Mouse (Mus musculus): Measurements from ENCODE around the gene Spns3. TPM values are rescaled to one million over a fixed set of nuclear protein-coding genes. Genes with fewer than 3 reads are reported as not detected.

Spns3 gene
- polyA plus RNA-seq, 1 experiment: 0.15 TPM

GRCm38 (mm10) chr11:72469217-72469616, 81.1 kb downstream of the Spns3 start:
- Histone ChIP-seq H3K4me3 (ENCODE audit: low read depth, low read length) (no peak overlapping the region), H3K36me3 (ENCODE audit: control insufficient read depth, insufficient read depth, low read length, poor library complexity, severe bottlenecking) (no peaks in the 10 kb centered on the region), H3K9me3 (replicated peaks; ENCODE audit: control insufficient read depth, insufficient read depth, low read length, poor library complexity, severe bottlenecking) (no peaks in the 10 kb centered on the region), H3K9ac (ENCODE audit: low read depth, poor library complexity, severe bottlenecking) (no peak overlapping the region), H3K27ac (ENCODE audit: insufficient read depth, low read length) (no peak overlapping the region), H3K27me3 (ENCODE audit: control insufficient read depth, insufficient read depth, low read length, poor library complexity, severe bottlenecking) (no peaks in the 10 kb centered on the region), H3K4me1 (ENCODE audit: control insufficient read depth, insufficient read depth, low read length) (no peaks in the 10 kb centered on the region)
- no peak for TF ChIP-seq POLR2A (IDR thresholded peaks at IDR 0.05; ENCODE audit: insufficient read depth, low read length)
- TF ChIP-seq EP300 (IDR thresholded peaks at IDR 0.05; ENCODE audit: insufficient read depth, low read depth, low read length): no peak
- TF ChIP-seq CTCF (IDR thresholded peaks at IDR 0.05; ENCODE audit: low read depth, low read length): no peak

DNA sequence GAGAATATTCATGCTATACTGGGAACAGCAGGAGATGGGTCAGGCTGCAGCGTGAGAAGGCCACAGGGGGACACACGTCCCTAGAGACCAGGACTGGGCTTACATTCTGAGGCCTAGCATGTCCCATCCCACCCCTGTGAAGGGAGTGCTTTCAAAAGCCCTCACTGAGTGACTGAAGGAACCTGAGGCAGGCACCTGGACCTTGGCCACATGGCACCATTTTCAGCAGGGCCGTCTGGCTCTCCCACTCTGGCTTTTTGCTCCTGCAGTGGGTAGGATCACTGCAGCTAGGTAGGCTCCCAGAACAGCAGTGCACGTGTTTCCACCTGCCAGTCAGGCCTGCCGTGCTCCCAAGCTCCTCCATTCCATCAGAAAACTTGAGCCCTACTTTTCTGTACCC, 81.8 kb downstream of the Spns3 start:
- no peak overlapping the region for H3K27ac ChIP-seq (ENCODE audit: insufficient read depth, low read length)

DNA sequence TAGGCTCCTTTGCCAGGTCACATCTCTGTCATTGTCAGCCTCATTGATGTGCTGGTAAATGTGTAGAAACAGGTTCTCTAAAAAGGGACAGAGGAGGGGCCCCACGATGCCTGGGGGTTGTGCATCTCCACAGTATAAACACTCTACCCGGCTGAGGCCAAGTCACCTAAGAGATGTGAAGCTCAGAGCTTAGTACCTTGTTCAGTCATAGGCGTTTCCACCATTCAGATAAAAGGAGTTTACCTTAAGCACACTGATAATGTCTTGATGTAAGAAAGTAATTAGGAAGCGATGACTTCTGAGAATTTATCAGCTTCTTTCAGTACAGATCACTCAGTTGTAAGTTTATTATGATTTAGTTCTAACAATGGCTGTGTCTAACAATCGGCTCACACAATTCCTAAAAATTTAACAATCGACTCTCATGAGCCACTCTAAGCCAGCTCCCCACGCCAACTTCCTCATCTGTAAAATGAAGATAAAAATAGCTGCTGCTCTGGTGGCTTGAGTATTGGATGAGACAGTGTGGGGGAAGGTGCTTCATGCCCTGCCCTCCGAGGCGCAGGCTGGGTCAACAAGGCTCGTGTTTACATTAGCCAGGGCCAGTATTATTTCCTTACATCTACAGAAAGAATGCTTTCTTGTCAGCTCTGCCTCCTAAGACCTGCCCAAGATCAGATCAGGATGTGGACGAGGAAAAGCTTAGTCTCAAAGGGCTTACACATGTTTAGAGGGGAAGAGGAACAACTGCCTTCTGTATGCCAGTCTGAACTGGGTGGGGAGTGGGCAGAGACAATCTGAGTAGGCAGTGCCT, 83.4 kb downstream of the Spns3 start:
- Histone ChIP-seq H3K4me3 (ENCODE audit: low read depth, low read length) (no peak overlapping the region), H3K9me3 (replicated peaks; ENCODE audit: control insufficient read depth, insufficient read depth, low read length, poor library complexity, severe bottlenecking) (no peaks in the 10 kb centered on the region), H3K27ac (ENCODE audit: insufficient read depth, low read length) (no peak overlapping the region), H3K27me3 (ENCODE audit: control insufficient read depth, insufficient read depth, low read length, poor library complexity, severe bottlenecking) (no peaks in the 10 kb centered on the region), H3K9ac (ENCODE audit: low read depth, poor library complexity, severe bottlenecking) (no peak overlapping the region), H3K4me1 (ENCODE audit: control insufficient read depth, insufficient read depth, low read length) (no peaks in the 10 kb centered on the region), H3K36me3 (ENCODE audit: control insufficient read depth, insufficient read depth, low read length, poor library complexity, severe bottlenecking) (no peaks in the 10 kb centered on the region)
- TF ChIP-seq EP300 (IDR thresholded peaks at IDR 0.05; ENCODE audit: insufficient read depth, low read depth, low read length) (no peak), CTCF (IDR thresholded peaks at IDR 0.05; ENCODE audit: low read depth, low read length) (no peak)

More for the DNA sequence above, 81.8 kb downstream of the Spns3 start:
- Histone ChIP-seq H3K9me3 (replicated peaks; ENCODE audit: control insufficient read depth, insufficient read depth, low read length, poor library complexity, severe bottlenecking) (no peaks in the 10 kb centered on the region), H3K9ac (ENCODE audit: low read depth, poor library complexity, severe bottlenecking) (no peak overlapping the region), H3K4me3 (ENCODE audit: low read depth, low read length) (no peak overlapping the region), H3K36me3 (ENCODE audit: control insufficient read depth, insufficient read depth, low read length, poor library complexity, severe bottlenecking) (no peaks in the 10 kb centered on the region), H3K27me3 (ENCODE audit: control insufficient read depth, insufficient read depth, low read length, poor library complexity, severe bottlenecking) (no peaks in the 10 kb centered on the region), H3K4me1 (ENCODE audit: control insufficient read depth, insufficient read depth, low read length) (no peaks in the 10 kb centered on the region)
- TF ChIP-seq POLR2A (IDR thresholded peaks at IDR 0.05; ENCODE audit: insufficient read depth, low read length) (no peak), CTCF (IDR thresholded peaks at IDR 0.05; ENCODE audit: low read depth, low read length) (no peak), EP300 (IDR thresholded peaks at IDR 0.05; ENCODE audit: insufficient read depth, low read depth, low read length) (no peak)

DNA sequence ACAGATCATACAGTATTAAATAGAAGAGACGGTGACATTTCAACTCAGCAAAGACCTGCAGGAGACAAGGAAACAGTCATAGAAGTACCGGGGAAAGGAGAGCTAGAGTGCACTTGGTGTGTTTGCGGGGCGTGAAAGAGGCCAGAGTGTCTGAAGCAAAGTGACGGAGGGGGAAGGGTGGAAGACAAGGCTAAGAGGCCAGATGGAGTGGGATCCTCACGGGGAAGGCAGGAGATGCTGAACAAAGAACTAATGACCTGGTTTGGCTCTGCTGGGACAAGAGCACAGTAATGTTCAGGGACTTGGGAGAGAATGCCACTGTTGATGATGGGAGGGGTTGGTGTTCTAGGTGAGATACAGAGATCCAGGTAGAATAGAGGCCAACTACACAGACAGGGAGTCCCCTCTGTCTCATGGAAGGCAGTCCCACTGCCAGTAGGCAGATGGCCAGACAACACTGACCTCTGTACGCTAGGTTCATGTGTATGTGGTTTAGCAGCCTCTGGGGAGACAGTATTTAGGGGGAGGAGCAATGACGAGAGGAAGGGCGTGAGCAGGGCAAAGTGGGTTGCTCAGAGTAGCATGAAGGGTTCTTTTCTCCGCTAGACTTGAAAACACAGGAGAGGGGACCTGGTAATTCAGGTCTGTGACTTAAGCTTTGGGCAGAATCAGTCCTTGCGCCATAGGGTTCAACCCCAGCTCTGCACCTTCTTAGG, 84.2 kb downstream of the Spns3 start:
- Histone ChIP-seq H3K4me3 (ENCODE audit: low read depth, low read length) (no peak overlapping the region), H3K9ac (ENCODE audit: low read depth, poor library complexity, severe bottlenecking) (no peak overlapping the region), H3K36me3 (ENCODE audit: control insufficient read depth, insufficient read depth, low read length, poor library complexity, severe bottlenecking) (no peaks in the 10 kb centered on the region), H3K27me3 (ENCODE audit: control insufficient read depth, insufficient read depth, low read length, poor library complexity, severe bottlenecking) (no peaks in the 10 kb centered on the region), H3K4me1 (ENCODE audit: control insufficient read depth, insufficient read depth, low read length) (no peaks in the 10 kb centered on the region), H3K27ac (ENCODE audit: insufficient read depth, low read length) (no peak overlapping the region), H3K9me3 (replicated peaks; ENCODE audit: control insufficient read depth, insufficient read depth, low read length, poor library complexity, severe bottlenecking) (no peaks in the 10 kb centered on the region)
- TF ChIP-seq EP300 (IDR thresholded peaks at IDR 0.05; ENCODE audit: insufficient read depth, low read depth, low read length) (no peak), POLR2A (IDR thresholded peaks at IDR 0.05; ENCODE audit: insufficient read depth, low read length) (no peak)

GRCm38 (mm10) chr11:72464821-72465220, 85.5 kb downstream of the Spns3 start:
- Histone ChIP-seq H3K9me3 (replicated peaks; ENCODE audit: control insufficient read depth, insufficient read depth, low read length, poor library complexity, severe bottlenecking) (no peaks in the 10 kb centered on the region), H3K36me3 (ENCODE audit: control insufficient read depth, insufficient read depth, low read length, poor library complexity, severe bottlenecking) (no peaks in the 10 kb centered on the region), H3K9ac (ENCODE audit: low read depth, poor library complexity, severe bottlenecking) (no peak overlapping the region), H3K27me3 (ENCODE audit: control insufficient read depth, insufficient read depth, low read length, poor library complexity, severe bottlenecking) (no peaks in the 10 kb centered on the region), H3K4me1 (ENCODE audit: control insufficient read depth, insufficient read depth, low read length) (no peaks in the 10 kb centered on the region), H3K4me3 (ENCODE audit: low read depth, low read length) (no peak overlapping the region), H3K27ac (ENCODE audit: insufficient read depth, low read length) (no peak overlapping the region)
- TF ChIP-seq EP300 (IDR thresholded peaks at IDR 0.05; ENCODE audit: insufficient read depth, low read depth, low read length) (no peak), CTCF (IDR thresholded peaks at IDR 0.05; ENCODE audit: low read depth, low read length) (no peak), POLR2A (IDR thresholded peaks at IDR 0.05; ENCODE audit: insufficient read depth, low read length) (no peak)

DNA sequence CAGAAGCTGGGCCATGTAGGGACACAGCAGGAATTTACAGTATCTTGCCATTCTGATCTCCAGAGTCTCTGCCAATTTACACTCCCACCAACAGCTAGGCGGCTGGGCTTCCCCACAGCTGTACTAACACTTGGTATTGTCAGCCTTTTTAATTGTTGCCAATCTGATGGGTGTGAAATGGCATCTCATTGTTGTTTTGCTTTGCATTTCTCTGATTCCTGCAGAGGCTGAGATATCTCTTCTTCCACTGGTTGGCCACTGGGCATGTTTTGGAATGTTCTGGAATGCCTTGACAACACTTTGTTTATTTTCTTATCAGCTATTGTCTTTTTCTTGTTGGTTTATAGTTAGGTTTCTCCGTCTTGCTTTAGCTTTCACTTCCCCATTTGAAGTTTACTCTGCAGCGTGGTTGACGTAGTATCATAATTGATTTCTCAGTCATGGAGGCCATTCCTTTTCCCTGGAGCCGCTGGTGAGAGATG, 88.8 kb downstream of the Spns3 start:
- H3K27ac ChIP-seq (ENCODE audit: insufficient read depth, low read length): no peak overlapping the region
- no peak overlapping the region for H3K9ac ChIP-seq (ENCODE audit: low read depth, poor library complexity, severe bottlenecking)
- TF ChIP-seq EP300 (IDR thresholded peaks at IDR 0.05; ENCODE audit: insufficient read depth, low read depth, low read length) (no peak), CTCF (IDR thresholded peaks at IDR 0.05; ENCODE audit: low read depth, low read length) (no peak), POLR2A (IDR thresholded peaks at IDR 0.05; ENCODE audit: insufficient read depth, low read length) (no peak)
- H3K4me3 ChIP-seq (ENCODE audit: low read depth, low read length): no peak overlapping the region
- no peaks in the 10 kb centered on the region for H3K27me3 ChIP-seq (ENCODE audit: control insufficient read depth, insufficient read depth, low read length, poor library complexity, severe bottlenecking)
- no peaks in the 10 kb centered on the region for H3K9me3 ChIP-seq (replicated peaks; ENCODE audit: control insufficient read depth, insufficient read depth, low read length, poor library complexity, severe bottlenecking)
- no peaks in the 10 kb centered on the region for H3K36me3 ChIP-seq (ENCODE audit: control insufficient read depth, insufficient read depth, low read length, poor library complexity, severe bottlenecking)
- no peaks in the 10 kb centered on the region for H3K4me1 ChIP-seq (ENCODE audit: control insufficient read depth, insufficient read depth, low read length)

Measured in ES-Bruce4 (cell line).